Mouse (Mus musculus): Measurements from ENCODE around the gene Cplx3. TPM values are rescaled to one million over a fixed set of nuclear protein-coding genes. Genes with fewer than 3 reads are reported as not detected.
A peak's percentile ranks its signal among the peaks of the same experiment; 100 is the strongest.

Cplx3 gene
- total and polyA plus RNA-seq, 3 experiments, result not detected

DNA sequence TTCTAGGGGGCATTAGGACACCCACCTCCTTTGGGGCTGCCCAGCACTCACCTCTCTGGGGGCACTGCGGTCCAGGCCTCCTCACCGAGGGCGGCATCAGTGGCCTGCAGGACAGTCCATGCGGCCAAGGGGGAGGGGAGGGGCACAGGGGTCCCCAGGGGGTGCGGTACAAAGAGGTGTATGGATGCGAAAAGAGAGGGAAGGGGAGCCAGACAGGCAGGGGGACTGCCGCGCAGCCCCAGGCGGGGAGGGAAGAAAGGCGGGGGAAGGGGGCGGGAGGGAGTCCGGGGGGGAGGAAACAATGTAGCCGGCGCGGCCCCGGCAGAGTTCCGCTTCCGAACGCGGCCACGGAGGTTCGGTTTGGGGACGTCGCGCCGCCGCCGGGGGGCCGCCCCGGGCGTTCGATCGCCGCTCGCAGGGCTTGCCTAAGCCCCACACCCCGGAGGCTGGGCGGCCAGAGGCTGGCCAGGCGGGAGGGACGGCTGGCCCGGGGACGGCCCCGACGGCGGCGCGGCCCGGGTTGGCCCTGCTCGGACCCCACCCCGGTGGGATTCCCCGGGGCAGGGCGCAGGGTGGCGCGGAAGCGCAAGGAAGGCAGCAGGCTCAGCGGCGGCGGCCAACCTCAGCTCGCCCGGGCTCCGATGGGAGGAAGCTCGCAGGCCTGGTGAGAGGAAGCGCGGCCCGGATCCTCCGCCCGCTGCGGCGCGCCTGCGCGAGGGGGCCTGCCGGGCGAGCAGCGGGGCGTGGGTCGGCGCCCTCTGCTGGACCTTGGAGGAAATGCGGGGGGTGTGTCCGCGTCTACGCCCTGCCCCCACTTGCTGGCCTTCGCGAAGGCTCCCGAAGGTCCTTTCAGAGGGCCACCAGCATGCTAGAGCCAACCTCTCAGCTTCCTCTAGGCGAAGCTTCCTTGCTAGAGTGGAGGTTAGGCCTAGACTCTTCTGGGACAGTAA, 39.1 kb upstream of the Cplx3 start (continued):
- TF ChIP-seq USF2 (IDR thresholded peaks at IDR 0.05; ENCODE audit: borderline replicate concordance in 1 of 2, insufficient read depth in 1 of 2, low read depth in 1 of 2, low read length in 2 of 2) (no peak), MEF2A (IDR thresholded peaks at IDR 0.05; ENCODE audit: extremely low read depth, insufficient replicate concordance, low read depth, low read length, poor library complexity, severe bottlenecking) (no peak), MAFK (IDR thresholded peaks at IDR 0.05; ENCODE audit: borderline replicate concordance, low read depth, low read length) (no peak), NRF1 (IDR thresholded peaks at IDR 0.05; ENCODE audit: insufficient read depth, low read depth, low read length, poor library complexity, severe bottlenecking) (peak; percentile 92), ZNF384 (IDR thresholded peaks at IDR 0.05; ENCODE audit: low read depth, low read length) (no peak), ETS1 (IDR thresholded peaks at IDR 0.05; ENCODE audit: low read depth, low read length) (peak; percentile 59; the same call in 1 of the 2 replicates), ZMIZ1 (IDR thresholded peaks at IDR 0.05; ENCODE audit: low read depth, low read length) (peak; percentile 74), EP300 (IDR thresholded peaks at IDR 0.05; ENCODE audit: low read depth in 1 of 2, low read length in 2 of 2) (peak in 1 of 2 experiments; percentile 17; a peak in 1 of 4 replicates)

DNA sequence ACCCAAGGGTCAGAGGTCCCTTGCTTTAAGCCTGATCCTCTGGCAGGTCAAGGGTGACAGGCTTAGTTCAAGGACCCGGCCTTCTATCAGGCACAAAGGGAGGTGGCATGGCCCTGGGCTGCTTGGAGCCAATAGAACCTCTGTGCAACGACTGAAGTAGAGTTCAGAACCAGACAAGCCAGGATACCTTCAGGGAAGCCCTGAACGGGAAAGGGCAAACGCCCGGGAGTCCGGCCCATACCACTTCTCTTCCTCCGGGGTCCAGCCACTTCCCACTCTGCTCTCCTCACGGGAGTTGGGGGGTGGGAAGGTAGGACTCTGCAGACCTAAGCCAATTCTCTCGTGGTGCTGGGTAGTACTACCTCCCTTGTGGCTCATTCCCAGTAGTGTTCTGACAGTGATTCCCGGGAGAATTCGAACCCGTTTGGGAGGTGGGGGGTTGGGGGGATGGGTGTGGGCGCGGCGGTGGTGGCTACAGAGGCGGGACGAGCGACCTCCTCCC, 38.4 kb upstream of the Cplx3 start:
- peaks cover 0 to 47% of the 10 kb centered on the region in 2 experiments; a peak in 3 of 4 replicates for H3K36me3 ChIP-seq (ENCODE audit: control insufficient read depth in 1 of 2, insufficient read depth in 2 of 2, low read length in 2 of 2)
- H3K27me3 ChIP-seq (ENCODE audit: control insufficient read depth in 1 of 2, insufficient read depth in 2 of 2, low read length in 2 of 2), result no peaks in the 10 kb centered on the region
- peaks cover 61% of the 10 kb centered on the region for H3K79me2 ChIP-seq (ENCODE audit: control insufficient read depth, insufficient read depth, low read length, poor library complexity)
- DNase-seq (ENCODE audit: low read depth, low spot score), result peak; percentile 52
- H3K9ac ChIP-seq (ENCODE audit: control insufficient read depth, low read depth, low read length, poor library complexity, severe bottlenecking), result peak overlapping the region; percentile 98
- peak overlapping the region; percentile 85 to 89 for H3K4me3 ChIP-seq (ENCODE audit: control insufficient read depth in 1 of 2, insufficient read depth in 1 of 2, low read depth in 2 of 2, low read length in 2 of 2)
- H3K9me3 ChIP-seq (replicated peaks; ENCODE audit: insufficient read depth, low read length), result no peaks in the 10 kb centered on the region
- no peak for TF ChIP-seq CTCF (IDR thresholded peaks at IDR 0.05 in 2 of 3, conservative IDR thresholded peaks at IDR 0.05 in 1 of 3; ENCODE audit: control insufficient read depth in 1 of 3, insufficient read depth in 1 of 3, low read depth in 2 of 3, low read length in 3 of 3, poor library complexity in 1 of 3, severe bottlenecking in 1 of 3)
- 0 out of 2 replicates have a peak, but pooled peaks have one; percentile 0 for TF ChIP-seq MXI1 (IDR thresholded peaks at IDR 0.05; ENCODE audit: low read depth, low read length)
- TF ChIP-seq POLR2AphosphoS5 (IDR thresholded peaks at IDR 0.05; ENCODE audit: borderline replicate concordance, low read depth, low read length), result no peak
- no peak for TF ChIP-seq MYC (IDR thresholded peaks at IDR 0.05; ENCODE audit: low read depth, low read length)
- TF ChIP-seq RAD21 (IDR thresholded peaks at IDR 0.05; ENCODE audit: low read depth, low read length), result no peak
- no peak for TF ChIP-seq UBTF (IDR thresholded peaks at IDR 0.05; ENCODE audit: borderline replicate concordance, insufficient read depth, low read depth, low read length)
- no peak for TF ChIP-seq HCFC1 (IDR thresholded peaks at IDR 0.05; ENCODE audit: low read depth, low read length)
- TF ChIP-seq TBP (IDR thresholded peaks at IDR 0.05; ENCODE audit: low read depth, low read length), result no peak; the same call in 1 of the 2 replicates
- no peak for TF ChIP-seq TAL1 (IDR thresholded peaks at IDR 0.05; ENCODE audit: low read length)
- TF ChIP-seq RCOR1 (IDR thresholded peaks at IDR 0.05; ENCODE audit: low read depth, low read length), result no peak
- 0 out of 2 replicates have a peak, but pooled peaks have one; percentile 43 for TF ChIP-seq MAX (IDR thresholded peaks at IDR 0.05; ENCODE audit: low read length)
- TF ChIP-seq JUND (IDR thresholded peaks at IDR 0.05; ENCODE audit: low read depth, low read length), result no peak
- 0 out of 2 replicates have a peak, but pooled peaks have one; percentile 7 for TF ChIP-seq TCF12 (IDR thresholded peaks at IDR 0.05; ENCODE audit: low read depth, low read length)
- no peak for TF ChIP-seq EP300 (IDR thresholded peaks at IDR 0.05; ENCODE audit: low read depth in 1 of 2, low read length in 2 of 2)
- no peak for TF ChIP-seq ZMIZ1 (IDR thresholded peaks at IDR 0.05; ENCODE audit: low read depth, low read length)
- TF ChIP-seq POLR2A (IDR thresholded peaks at IDR 0.05; ENCODE audit: control insufficient read depth in 1 of 2, insufficient read depth in 1 of 2, low read depth in 1 of 2, low read length in 2 of 2, poor library complexity in 1 of 2), result no peak
- TF ChIP-seq SIN3A (IDR thresholded peaks at IDR 0.05; ENCODE audit: low read length), result no peak
- no peak for TF ChIP-seq USF1 (IDR thresholded peaks at IDR 0.05; ENCODE audit: low read depth, low read length)
- TF ChIP-seq MYB (IDR thresholded peaks at IDR 0.05; ENCODE audit: low read depth, low read length), result no peak
- no peak; the same call in 1 of the 2 replicates for TF ChIP-seq CHD1 (IDR thresholded peaks at IDR 0.05; ENCODE audit: low read depth, low read length)
- no peak for TF ChIP-seq SMC3 (IDR thresholded peaks at IDR 0.05; ENCODE audit: low read depth, low read length)
- TF ChIP-seq MAFK (IDR thresholded peaks at IDR 0.05; ENCODE audit: borderline replicate concordance, low read depth, low read length), result no peak
- no peak for TF ChIP-seq NELFE (IDR thresholded peaks at IDR 0.05; ENCODE audit: low read depth, low read length)
- TF ChIP-seq GABPA (IDR thresholded peaks at IDR 0.05; ENCODE audit: low read depth, low read length), result no peak
- no peak for TF ChIP-seq E2F4 (IDR thresholded peaks at IDR 0.05; ENCODE audit: borderline replicate concordance, low read depth, low read length)
- peaks cover 28 to 65% of the 10 kb centered on the region in 2 experiments for H3K4me1 ChIP-seq (ENCODE audit: control insufficient read depth in 1 of 2, insufficient read depth in 2 of 2, low read length in 2 of 2)
- H3K27ac ChIP-seq (ENCODE audit: control insufficient read depth, low read depth, low read length), result peak overlapping the region; percentile 84
